Mouse (Mus musculus) right cerebral cortex, adult 2 months (tissue): ENCODE measurements at regions not wholly inside any gene's neighbourhood (a gene's known extent, or its start where the extent isn't known, plus 50 kb on each side); places are given as distances from the start of the nearest gene placed in this dataset.

Experiments used
- DNase-seq, 2 experiments: peaks; one replicate each; pipeline ENCODE4 v3.0.0; 2021 to 2022; ENCODE audit warnings: low spot score in 2 of 2

DNA sequence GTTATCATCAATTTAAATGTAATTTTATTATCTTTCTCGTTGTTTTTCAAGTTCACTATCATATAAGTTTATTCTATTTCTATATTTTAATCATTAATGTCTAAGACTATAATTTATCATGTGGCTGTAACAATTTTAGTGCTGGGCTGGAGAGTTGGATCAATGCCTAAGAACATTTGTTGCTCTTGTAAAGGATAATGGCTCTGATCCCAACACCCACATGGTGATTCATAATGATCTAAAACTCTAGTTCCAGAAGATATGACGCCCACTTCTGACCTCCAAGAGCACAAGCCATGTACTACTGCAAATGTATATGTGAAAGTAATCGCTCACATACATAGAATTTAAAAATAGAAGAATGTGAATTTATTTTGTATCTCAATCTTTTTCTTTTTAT lies 6117.1 kb downstream of the 9330182O14Rik start:
- DNase-seq, result peak; percentile 6 to 19

DNA sequence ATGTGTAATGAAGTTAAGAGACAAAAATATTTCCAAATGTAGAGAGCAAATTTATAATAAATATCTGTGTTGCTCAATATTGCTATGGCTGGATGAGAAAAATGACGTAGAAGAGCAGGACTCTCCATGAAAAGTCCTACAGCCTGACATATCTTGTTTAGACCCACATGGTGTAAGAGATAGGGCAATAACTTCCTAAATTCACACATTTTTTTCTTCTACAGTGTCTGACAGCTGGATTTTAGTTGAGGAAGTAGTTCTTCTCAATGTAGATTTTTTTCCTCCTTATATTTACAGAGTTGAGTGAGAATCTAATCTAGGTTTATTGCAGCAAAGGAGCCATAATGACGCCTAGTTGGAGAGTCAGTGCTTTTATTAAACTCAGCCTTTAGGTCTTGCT lies 6151.1 kb downstream of the 9330182O14Rik start:
- DNase-seq, result no peak

DNA sequence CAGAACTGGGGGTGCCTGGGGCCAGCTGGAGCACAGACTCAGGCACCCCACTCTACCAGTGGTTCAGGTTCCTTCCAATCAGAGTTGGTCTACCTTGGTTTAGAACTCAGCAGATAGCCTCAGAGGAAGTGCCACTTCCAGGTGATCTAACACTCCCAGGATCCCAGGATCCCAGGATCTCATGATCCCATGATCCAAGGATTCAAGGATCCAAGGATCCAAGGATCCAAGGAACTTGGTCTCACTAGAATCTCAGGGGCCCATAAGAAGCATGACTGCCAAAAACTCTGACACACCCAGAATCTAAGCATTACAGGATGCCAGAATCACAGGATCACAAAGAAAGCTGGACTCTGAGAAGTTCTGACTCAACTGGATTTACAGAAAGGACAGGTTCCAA lies 6169.1 kb downstream of the 9330182O14Rik start:
- DNase-seq, result no peak
